Mouse (Mus musculus) bone marrow, adult 2 months (tissue): ENCODE data around the gene Mrpl10. TPM values are rescaled to one million over a fixed set of nuclear protein-coding genes. Genes with fewer than 3 reads are reported as not detected.

Experiments
- H3K27ac ChIP-seq: fragments of 200-500 bp; 2 replicates; pipeline ENCODE4 v1.5.1; 2012; ENCODE audit warnings: low read depth, mild to moderate bottlenecking, control low read depth, inconsistent platforms, low read length; ENCODE audit not compliant: control insufficient read depth, poor library complexity, insufficient read depth
- H3K4me1 ChIP-seq: fragments of 200-500 bp; 2 replicates; pipeline ENCODE4 v1.6.1; 2011; ENCODE audit warnings: low read length; ENCODE audit not compliant: control insufficient read depth, insufficient read depth
- H3K4me3 ChIP-seq: fragments of 200-500 bp; replicated peaks from 2 replicates; pipeline ENCODE3; 2011; ENCODE audit warnings: mild to moderate bottlenecking, low read depth, low read length, control low read depth; ENCODE audit not compliant: control insufficient read depth
- CTCF ChIP-seq: fragments of 200-500 bp; IDR thresholded peaks from 2 replicates; pipeline ENCODE4 v1.5.1; 2011; ENCODE audit warnings: low read length, control low read depth; ENCODE audit not compliant: control insufficient read depth, insufficient read depth
- POLR2A ChIP-seq: fragments of 200-500 bp; IDR thresholded peaks from 2 replicates; pipeline ENCODE4 v1.6.1; 2011; ENCODE audit warnings: low read depth, mild to moderate bottlenecking, control low read depth, low read length, borderline replicate concordance; ENCODE audit not compliant: control insufficient read depth
- WGBS: fragments of 180-500 bp; shearing (Covaris S2); methylation state at CpG from one replicate; pipeline ENCODE4 v1.1.7; 2018; 5-methylcytosine and 5-hydroxymethylcytosine counted together
- polyA plus RNA-seq: library from polyadenylated mRNA; stranded (reverse); fragments of >200 nt; gene quantifications from 2 replicates; pipeline ENCODE4 v1.2.4, GENCODE M21; 2011; ENCODE audit warnings: low replicate concordance; ENCODE audit not compliant: missing spikeins, insufficient read depth, insufficient read length

The Mrpl10 gene
- polyA plus RNA-seq, 1 experiment, result 25.1 TPM

DNA sequence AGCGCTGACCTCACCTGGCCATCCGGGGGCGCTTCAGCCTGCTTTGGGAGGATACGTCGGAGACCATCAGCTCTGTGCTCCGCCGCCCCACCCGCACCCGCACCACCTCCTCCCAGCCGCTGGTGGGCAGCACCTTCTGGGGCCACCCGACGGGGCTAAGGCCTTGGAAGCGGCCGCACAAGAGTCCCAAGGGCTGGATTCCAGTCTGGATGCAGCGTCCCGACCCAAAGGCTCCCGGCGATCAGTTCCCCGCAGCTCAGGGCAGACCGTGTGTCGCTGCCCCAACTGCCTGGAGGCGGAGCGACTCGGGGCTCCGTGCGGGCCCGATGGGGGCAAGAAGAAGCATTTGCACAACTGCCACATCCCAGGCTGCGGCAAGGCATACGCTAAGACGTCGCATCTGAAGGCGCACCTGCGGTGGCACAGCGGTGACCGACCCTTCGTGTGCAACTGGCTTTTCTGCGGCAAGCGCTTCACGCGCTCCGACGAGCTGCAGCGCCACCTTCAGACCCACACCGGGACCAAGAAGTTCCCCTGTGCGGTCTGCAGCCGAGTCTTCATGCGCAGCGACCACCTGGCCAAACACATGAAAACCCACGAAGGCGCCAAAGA, 19.4 kb upstream of the Mrpl10 start:
- Histone ChIP-seq H3K4me1 (no peaks in the 10 kb centered on the region; the same call in 1 of the 2 replicates), H3K27ac (no peak overlapping the region), H3K4me3 (peak overlapping the region; percentile 69)
- TF ChIP-seq POLR2A, result peak; percentile 33; the same call in 1 of the 2 replicates
- TF ChIP-seq CTCF, result peak; percentile 80
- WGBS, result 1% methylated on average over 50 of the region's 50 CpGs

DNA sequence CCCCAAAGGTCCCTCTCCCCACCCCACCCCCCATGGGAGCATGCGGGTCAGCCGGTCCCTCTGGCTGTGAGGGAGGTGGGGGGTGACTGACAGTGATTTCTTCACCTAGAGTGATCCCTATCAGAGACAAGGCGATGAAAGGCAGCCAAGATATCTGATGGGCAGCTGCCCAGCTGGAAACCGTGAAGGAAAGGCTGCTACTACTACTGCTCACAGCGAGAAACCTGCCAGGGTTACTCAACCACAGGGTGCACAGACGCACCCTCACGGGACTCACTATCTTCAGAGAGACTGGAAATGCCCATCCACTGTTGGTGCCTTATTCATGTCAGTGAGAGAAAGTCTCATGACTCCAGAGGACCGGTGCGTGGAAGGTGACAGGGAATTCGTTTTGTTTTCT, 16.4 kb upstream of the Mrpl10 start:
- TF ChIP-seq POLR2A, result no peak
- no peak for TF ChIP-seq CTCF
- no peak overlapping the region for H3K27ac ChIP-seq
- 69% methylated on average over 10 of the region's 10 CpGs for WGBS
- no peaks in the 10 kb centered on the region; the same call in 1 of the 2 replicates for H3K4me1 ChIP-seq
- H3K4me3 ChIP-seq, result no peak overlapping the region

DNA sequence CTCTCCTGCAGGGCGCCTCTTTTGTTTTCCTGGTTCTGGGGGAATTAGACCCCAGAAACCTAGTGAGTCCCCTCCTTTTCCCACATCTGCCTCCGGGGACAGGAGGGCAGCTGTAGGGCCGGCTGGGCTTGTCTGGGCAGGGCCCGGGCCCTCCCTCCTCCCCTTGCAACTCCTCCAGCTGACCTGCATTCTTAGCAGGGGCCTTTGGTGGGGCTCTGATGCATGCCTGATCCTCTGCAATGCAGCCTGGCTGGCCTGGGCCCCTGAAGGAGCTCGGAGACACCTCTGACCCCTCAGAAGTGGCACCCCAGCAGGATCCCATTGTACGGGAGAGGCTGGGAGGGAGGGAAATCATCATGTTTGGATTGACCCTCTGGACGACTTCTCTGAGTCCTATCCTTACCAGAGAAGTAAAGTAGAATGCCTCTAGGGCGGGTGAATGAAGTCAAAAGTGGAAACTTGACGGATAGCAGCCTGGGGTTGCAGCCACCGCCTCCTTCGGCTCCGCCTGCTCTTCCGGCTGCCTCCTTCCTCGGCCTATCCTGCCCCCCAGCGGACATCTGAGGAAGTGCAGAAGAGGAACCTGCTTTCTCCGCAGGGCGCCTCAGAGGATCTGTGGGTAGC, 15.5 kb upstream of the Mrpl10 start:
- 7% methylated on average over 17 of the region's 17 CpGs for whole genome bisulfite sequencing
- Histone ChIP-seq H3K4me3 (no peak overlapping the region), H3K4me1 (peaks cover 2% of the 10 kb centered on the region; the same call in 1 of the 2 replicates), H3K27ac (peak overlapping the region; percentile 20; the same call in 1 of the 2 replicates)
- peak; percentile 95 for TF ChIP-seq CTCF
- peak; percentile 46; the same call in 1 of the 2 replicates for TF ChIP-seq POLR2A

DNA sequence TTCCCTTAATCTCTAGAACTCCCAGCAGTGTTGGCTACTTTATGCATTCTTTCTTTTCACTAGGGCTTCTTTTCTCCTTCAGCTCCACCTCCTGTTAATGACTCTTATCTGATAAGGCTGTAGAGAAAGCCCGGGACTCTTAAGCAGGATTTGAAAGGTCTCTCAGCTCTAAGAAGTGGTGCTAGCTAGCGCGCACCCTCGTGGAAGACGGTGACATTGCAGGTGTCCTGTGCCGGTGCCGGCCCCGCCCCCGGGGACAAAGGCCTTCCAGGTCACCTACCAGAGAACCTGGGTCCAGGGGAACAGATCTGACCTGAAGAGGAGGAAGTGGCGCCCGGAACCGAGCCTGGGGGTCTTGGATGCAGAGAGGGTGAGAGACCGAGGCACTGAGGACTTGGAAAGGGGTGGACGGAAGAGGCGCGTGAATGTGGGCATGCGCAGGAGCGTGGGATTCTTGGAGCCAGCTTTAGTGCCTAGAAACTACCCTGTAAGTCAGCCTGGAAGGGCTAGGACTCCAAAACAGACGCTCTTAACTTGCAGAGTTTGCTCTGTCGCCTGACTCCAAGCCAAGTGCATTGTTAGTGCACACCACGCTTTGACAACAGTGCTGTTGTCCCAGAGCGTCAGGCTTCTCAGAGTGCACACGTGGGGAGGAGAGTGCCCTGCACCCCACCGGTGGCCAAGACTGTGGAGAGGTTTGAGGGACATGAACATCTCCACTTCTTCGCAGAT, 11.5 kb upstream of the Mrpl10 start, which contains the start of gene Scrn2:
TSS of gene Scrn2 (plus strand) at position 253 of the 732 bp plus-strand sequence.
- no peak within 1 kb of the TSS; the same call in 1 of the 2 replicates for H3K27ac ChIP-seq
- under 1% methylated on average over 25 of the region's 25 CpGs for WGBS

DNA sequence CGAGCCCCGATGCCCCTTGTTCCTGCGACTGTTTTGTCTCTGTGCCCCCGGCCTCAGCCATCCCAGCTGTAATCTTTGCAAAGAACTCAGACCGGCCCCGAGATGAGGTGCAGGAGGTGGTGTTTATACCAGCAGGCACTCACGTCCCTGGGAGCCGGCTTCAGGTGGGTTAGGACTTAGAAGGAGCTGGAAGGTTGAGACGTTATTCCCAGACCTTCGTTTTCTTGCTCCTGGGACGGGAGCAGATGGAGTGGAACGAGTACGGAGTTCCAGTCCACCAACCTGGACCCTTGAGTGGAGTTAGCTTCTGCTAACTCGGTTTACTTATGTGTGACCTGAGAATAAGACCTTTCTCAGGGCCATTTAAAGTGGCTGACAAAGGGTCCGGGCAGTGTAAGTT, 10.9 kb upstream of the Mrpl10 start:
- 20% methylated on average over 15 of the region's 15 CpGs for WGBS
- Histone ChIP-seq H3K4me3 (peak overlapping the region; percentile 67), H3K27ac (no peak overlapping the region), H3K4me1 (peaks cover 2% of the 10 kb centered on the region; the same call in 1 of the 2 replicates)
- TF ChIP-seq CTCF, result no peak
- no peak for TF ChIP-seq POLR2A

More for the DNA sequence above, 11.5 kb upstream of the Mrpl10 start, which contains the start of gene Scrn2:
- peaks cover 2% of the 10 kb centered on the region; the same call in 1 of the 2 replicates for H3K4me1 ChIP-seq
- TF ChIP-seq CTCF (peak; percentile 84), POLR2A (no peak)
- H3K4me3 ChIP-seq, result peak within 1 kb of the TSS; percentile 67

DNA sequence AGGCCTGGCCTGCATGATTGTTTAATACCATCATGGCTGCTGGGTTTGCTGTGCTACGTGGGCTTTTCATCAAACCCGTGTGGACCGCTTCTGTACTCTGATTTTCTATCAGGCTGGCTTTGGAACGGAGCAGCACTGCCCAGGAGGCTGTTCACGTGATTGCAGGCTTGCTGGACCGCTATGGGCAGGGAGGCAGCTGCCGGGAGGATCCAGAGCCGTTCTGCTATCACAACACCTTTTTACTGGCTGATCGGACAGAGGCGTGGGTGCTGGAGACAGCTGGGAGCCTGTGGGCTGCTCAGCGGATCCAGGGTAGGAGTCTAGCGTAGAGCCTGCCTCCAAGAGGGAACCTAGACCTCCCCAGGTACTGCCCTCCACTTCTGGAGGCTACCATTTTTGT, 9.4 kb upstream of the Mrpl10 start:
- Histone ChIP-seq H3K4me1 (0 out of 2 replicates have a peak, but pooled peaks cover 2% of the 10 kb centered on the region), H3K27ac (no peak overlapping the region), H3K4me3 (no peak overlapping the region)
- TF ChIP-seq POLR2A (no peak), CTCF (no peak)
- 87% methylated on average over 12 of the region's 12 CpGs for WGBS

DNA sequence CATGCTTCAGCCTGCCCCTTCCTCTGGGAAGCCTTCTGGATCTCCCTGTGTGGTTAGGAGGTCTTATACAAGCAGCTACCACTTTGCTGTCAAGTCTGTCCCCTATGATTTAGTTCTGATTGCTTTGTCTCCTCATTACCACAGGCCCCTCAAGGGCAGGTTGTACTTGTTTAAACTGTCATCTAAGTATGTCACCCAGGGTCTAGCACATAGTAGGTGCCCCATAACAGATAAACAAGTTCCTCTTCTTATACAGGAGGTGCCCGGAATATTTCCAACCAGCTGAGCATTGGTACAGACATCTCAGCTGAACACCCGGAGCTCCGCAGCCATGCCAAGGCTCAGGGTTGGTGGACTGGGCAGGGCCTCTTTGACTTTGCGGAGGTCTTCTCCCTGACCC, 8.9 kb upstream of the Mrpl10 start:
- WGBS, result 88% methylated on average over 4 of the region's 4 CpGs
- no peak for TF ChIP-seq CTCF
- no peak for TF ChIP-seq POLR2A
- Histone ChIP-seq H3K4me3 (no peak overlapping the region), H3K27ac (no peak overlapping the region), H3K4me1 (0 out of 2 replicates have a peak, but pooled peaks cover 2% of the 10 kb centered on the region)

DNA sequence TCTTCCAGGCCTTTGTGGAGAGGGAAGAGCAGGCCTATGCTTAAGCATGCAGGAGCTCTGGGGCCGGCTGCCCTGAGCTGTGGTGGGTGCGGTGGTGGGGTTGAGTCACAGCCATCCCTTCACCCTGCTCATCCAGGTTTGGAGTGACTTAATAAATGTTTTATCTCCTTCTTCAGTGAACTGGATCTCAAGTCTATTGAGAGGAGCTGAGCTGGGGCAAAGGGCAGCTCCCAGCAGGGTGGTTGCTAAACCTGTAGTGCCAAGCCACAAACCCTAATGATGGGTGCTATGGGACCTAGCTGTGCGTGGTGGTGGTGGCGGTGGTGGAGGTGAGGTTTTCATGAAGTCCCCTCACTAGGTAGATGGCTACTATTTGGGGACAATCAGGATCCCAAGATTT, 7.6 kb upstream of the Mrpl10 start:
- Histone ChIP-seq H3K4me1 (0 out of 2 replicates have a peak, but pooled peaks cover 2% of the 10 kb centered on the region), H3K27ac (no peak overlapping the region), H3K4me3 (no peak overlapping the region)
- 89% methylated on average over 4 of the region's 4 CpGs for WGBS
- no peak for TF ChIP-seq POLR2A
- TF ChIP-seq CTCF, result no peak
